ENCODE assay signal across 8 mouse cellular contexts in genomic region chr19:6300402-6300841, GRCm38 (mm10). TPM values are rescaled to one million over a fixed set of nuclear protein-coding genes. Genes with fewer than 3 reads are reported as not detected.
DNase-seq lines count a peak whose midpoint lies in the region; ATAC-seq lines count a peak whose summit lies in the region.

No protein-coding gene starts in this region.

- no peak overlapping the region for H3K4me3 ChIP-seq in kidney, embryonic 14.5 days (ENCODE audit: low read length)
- no peak overlapping the region for H3K4me3 ChIP-seq in embryonic facial prominence, embryonic 13.5 days
- H3K4me3 ChIP-seq in macrophage (ENCODE audit: inconsistent target): no peak overlapping the region

- H3K4me2 ChIP-seq in kidney, embryonic 14.5 days (replicated peaks; ENCODE audit: low read depth, low read length): no peak overlapping the region
- H3K4me2 ChIP-seq in embryonic facial prominence, embryonic 13.5 days: no peak overlapping the region

- no peak overlapping the region for H3K27ac ChIP-seq in kidney, embryonic 14.5 days (ENCODE audit: low read depth, low read length)
- peak overlapping the region; percentile 24; the same call in 1 of the 2 replicates for H3K27ac ChIP-seq in embryonic facial prominence, embryonic 13.5 days
- H3K27ac ChIP-seq in macrophage: peak overlapping the region; percentile 99

- H3K79me2 ChIP-seq in macrophage (ENCODE audit: inconsistent target): peaks cover 23% of the 10 kb centered on the region

- no peaks in the 10 kb centered on the region for H3K27me3 ChIP-seq in kidney, embryonic 14.5 days (ENCODE audit: control insufficient read depth, insufficient read depth, low read length)
- H3K27me3 ChIP-seq in embryonic facial prominence, embryonic 13.5 days: no peaks in the 10 kb centered on the region

- WGBS in kidney, embryonic 14.5 days: 76% methylated on average over 7 of the region's 7 CpGs
- WGBS in embryonic facial prominence, embryonic 13.5 days: 57% methylated on average over 7 of the region's 7 CpGs
- 80% methylated on average over 7 of the region's 7 CpGs for WGBS in macrophage (ENCODE audit: missing documents)

- H3K9me3 ChIP-seq in kidney, embryonic 14.5 days (ENCODE audit: control insufficient read depth, low read length): no peaks in the 10 kb centered on the region
- no peaks in the 10 kb centered on the region for H3K9me3 ChIP-seq in embryonic facial prominence, embryonic 13.5 days

- intact Hi-C loops in left cerebral cortex, postnatal 10 days (cut with DNase I): no loop called here

- ATAC-seq in kidney, embryonic 14.5 days (ENCODE audit: low FRiP score, low TSS enrichment): no peak
- ATAC-seq in embryonic facial prominence, embryonic 13.5 days (ENCODE audit: insufficient number of reproducible peaks, insufficient read depth, low FRiP score, low TSS enrichment, low read depth): no peak

- no peak overlapping the region for H3K9ac ChIP-seq in kidney, embryonic 14.5 days (ENCODE audit: low read depth, low read length)
- H3K9ac ChIP-seq in embryonic facial prominence, embryonic 13.5 days: no peak overlapping the region

- no peaks in the 10 kb centered on the region for H3K4me1 ChIP-seq in kidney, embryonic 14.5 days (ENCODE audit: control insufficient read depth, insufficient read depth, low read length)
- H3K4me1 ChIP-seq in embryonic facial prominence, embryonic 13.5 days: peaks cover 10% of the 10 kb centered on the region

- DNase-seq in kidney, adult 11 months: peak; percentile 58
- DNase-seq in kidney, postnatal 14 days: peak; percentile 47
- DNase-seq in left cerebral cortex, adult 18-20 months (ENCODE audit: low spot score in 2 of 2): no peak
- no peak for DNase-seq in left cerebral cortex, postnatal 10 days (ENCODE audit: extremely low spot score in 1 of 2, low spot score in 2 of 2)
- no peak for DNase-seq in layer of hippocampus, postnatal 10 days (ENCODE audit: low spot score in 2 of 2)

- H3K36me3 ChIP-seq in kidney, embryonic 14.5 days (ENCODE audit: control insufficient read depth, insufficient read depth, low read length): peaks cover 44% of the 10 kb centered on the region
- H3K36me3 ChIP-seq in embryonic facial prominence, embryonic 13.5 days: peaks cover 57% of the 10 kb centered on the region
- no peaks in the 10 kb centered on the region for H3K36me3 ChIP-seq in macrophage (ENCODE audit: inconsistent target)

RNA-seq across cellular contexts. Expression of gene Cdc42bpg, which starts 5.8 kb away (rescaled TPM):
- polyA plus RNA-seq in kidney, embryonic 14.5 days (2014; fragmentation: Nextera tagmentation; extraction: Ambion mirVana): 0.89 and 2.0 TPM in 2 replicates
- polyA plus RNA-seq in embryonic facial prominence, embryonic 13.5 days (2015; fragmentation: Nextera tagmentation; extraction: Ambion mirVana): 0.91 and 0.92 TPM in 2 replicates
- 10 to 100 TPM in 23 of 26 experiments, 1 to 10 TPM in 3; 7.2 to 46.1 (median 15.0) TPM for total RNA-seq in macrophage (2018; cell fraction: chromatin; rRNA removed)
- total RNA-seq in macrophage (2018; cell fraction: cytosol; rRNA removed): 1 to 10 TPM; 2.1 to 4.4 (median 3.3) TPM
- 10 to 100 TPM in 8 of 26 experiments, 1 to 10 TPM in 18; 5.7 to 31.4 (median 9.1) TPM for total RNA-seq in macrophage (2018; cell fraction: nucleus; rRNA removed)
- polyA plus RNA-seq in macrophage (2018): 1.3 to 3.5 TPM (median 2.8 TPM) in 3 replicates
- total RNA-seq in left cerebral cortex, adult 18-20 months (2021): 1 to 10 TPM; 4.2 to 4.8 TPM
- total RNA-seq in left cerebral cortex, postnatal 10 days (2021): 1 to 10 TPM; 2.6 to 4.8 TPM
- 1 to 10 TPM; 5.0 TPM for total RNA-seq in layer of hippocampus, postnatal 10 days (2021)

RNA-seq across cellular contexts. Expression of gene Ehd1, which starts 23.9 kb away (rescaled TPM):
- polyA plus RNA-seq in kidney, embryonic 14.5 days (2014; fragmentation: Nextera tagmentation; extraction: Ambion mirVana): 38.3 and 46.0 TPM in 2 replicates
- 64.7 and 68.9 TPM in 2 replicates for polyA plus RNA-seq in embryonic facial prominence, embryonic 13.5 days (2015; fragmentation: Nextera tagmentation; extraction: Ambion mirVana)
- 1,000 to 10,000 TPM in 4 of 26 experiments, 100 to 1,000 TPM in 20, 10 to 100 TPM in 2; 36.6 to 1,396 (median 780) TPM for total RNA-seq in macrophage (2018; cell fraction: chromatin; rRNA removed)
- total RNA-seq in macrophage (2018; cell fraction: cytosol; rRNA removed): 100 to 1,000 TPM in 20 of 26 experiments, 10 to 100 TPM in 6; 47.9 to 723 (median 253) TPM
- 1,000 to 10,000 TPM in 5 of 26 experiments, 100 to 1,000 TPM in 20, 10 to 100 TPM in 1; 56.7 to 1,172 (median 683) TPM for total RNA-seq in macrophage (2018; cell fraction: nucleus; rRNA removed)
- polyA plus RNA-seq in macrophage (2018): 42.9 to 146 TPM (median 81.6 TPM) in 3 replicates
- 10 to 100 TPM; 36.8 to 39.0 TPM for total RNA-seq in left cerebral cortex, adult 18-20 months (2021)
- total RNA-seq in left cerebral cortex, postnatal 10 days (2021): 10 to 100 TPM; 45.0 to 49.0 TPM
- total RNA-seq in layer of hippocampus, postnatal 10 days (2021): 10 to 100 TPM; 75.1 to 82.7 TPM

RNA-seq across cellular contexts. Expression of gene Men1, which starts 34.4 kb away (rescaled TPM):
- 46.1 and 49.1 TPM in 2 replicates for polyA plus RNA-seq in kidney, embryonic 14.5 days (2014; fragmentation: Nextera tagmentation; extraction: Ambion mirVana)
- polyA plus RNA-seq in embryonic facial prominence, embryonic 13.5 days (2015; fragmentation: Nextera tagmentation; extraction: Ambion mirVana): 91.6 and 92.4 TPM in 2 replicates
- total RNA-seq in macrophage (2018; cell fraction: chromatin; rRNA removed): 10 to 100 TPM in 19 of 26 experiments, 1 to 10 TPM in 7; 5.0 to 40.8 (median 13.3) TPM
- total RNA-seq in macrophage (2018; cell fraction: cytosol; rRNA removed): 10 to 100 TPM in 24 of 26 experiments, 1 to 10 TPM in 2; 9.1 to 21.5 (median 17.3) TPM
- total RNA-seq in macrophage (2018; cell fraction: nucleus; rRNA removed): 10 to 100 TPM in 23 of 26 experiments, 1 to 10 TPM in 3; 6.5 to 62.9 (median 14.9) TPM
- 16.4 to 22.0 TPM (median 21.4 TPM) in 3 replicates for polyA plus RNA-seq in macrophage (2018)
- 10 to 100 TPM; 62.4 to 74.5 TPM for total RNA-seq in left cerebral cortex, adult 18-20 months (2021)
- total RNA-seq in left cerebral cortex, postnatal 10 days (2021): 10 to 100 TPM; 65.8 to 66.4 TPM
- total RNA-seq in layer of hippocampus, postnatal 10 days (2021): 10 to 100 TPM; 72.0 to 73.6 TPM

RNA-seq across cellular contexts. Expression of gene Map4k2, which starts 40.5 kb away (rescaled TPM):
- polyA plus RNA-seq in kidney, embryonic 14.5 days (2014; fragmentation: Nextera tagmentation; extraction: Ambion mirVana): 12.5 and 12.8 TPM in 2 replicates
- 13.8 and 15.3 TPM in 2 replicates for polyA plus RNA-seq in embryonic facial prominence, embryonic 13.5 days (2015; fragmentation: Nextera tagmentation; extraction: Ambion mirVana)
- total RNA-seq in macrophage (2018; cell fraction: chromatin; rRNA removed): 100 to 1,000 TPM in 7 of 26 experiments, 10 to 100 TPM in 19; 36.0 to 138 (median 82.2) TPM
- 10 to 100 TPM in 3 of 26 experiments, 1 to 10 TPM in 23; 5.7 to 12.4 (median 8.4) TPM for total RNA-seq in macrophage (2018; cell fraction: cytosol; rRNA removed)
- total RNA-seq in macrophage (2018; cell fraction: nucleus; rRNA removed): 10 to 100 TPM; 16.9 to 81.8 (median 38.2) TPM
- polyA plus RNA-seq in macrophage (2018): 6.8 to 15.8 TPM (median 8.5 TPM) in 3 replicates
- 100 to 1,000 TPM in 1 of 2 experiments, 10 to 100 TPM in 1; 92.9 to 100 TPM for total RNA-seq in left cerebral cortex, adult 18-20 months (2021)
- 10 to 100 TPM; 72.1 to 80.9 TPM for total RNA-seq in left cerebral cortex, postnatal 10 days (2021)
- total RNA-seq in layer of hippocampus, postnatal 10 days (2021): 10 to 100 TPM; 79.3 to 86.2 TPM

RNA-seq across cellular contexts. Expression of gene Atg2a, which starts 59.0 kb away (rescaled TPM):
- 7.2 and 12.4 TPM in 2 replicates for polyA plus RNA-seq in kidney, embryonic 14.5 days (2014; fragmentation: Nextera tagmentation; extraction: Ambion mirVana)
- polyA plus RNA-seq in embryonic facial prominence, embryonic 13.5 days (2015; fragmentation: Nextera tagmentation; extraction: Ambion mirVana): 10.3 and 10.5 TPM in 2 replicates
- 100 to 1,000 TPM in 4 of 26 experiments, 10 to 100 TPM in 22; 17.5 to 129 (median 52.1) TPM for total RNA-seq in macrophage (2018; cell fraction: chromatin; rRNA removed)
- total RNA-seq in macrophage (2018; cell fraction: cytosol; rRNA removed): 10 to 100 TPM in 23 of 26 experiments, 1 to 10 TPM in 3; 8.3 to 21.6 (median 12.5) TPM
- total RNA-seq in macrophage (2018; cell fraction: nucleus; rRNA removed): 10 to 100 TPM; 14.1 to 89.1 (median 25.2) TPM
- 8.9 to 17.0 TPM (median 9.9 TPM) in 3 replicates for polyA plus RNA-seq in macrophage (2018)
- 10 to 100 TPM; 31.5 to 33.9 TPM for total RNA-seq in left cerebral cortex, adult 18-20 months (2021)
- 10 to 100 TPM; 32.9 to 34.9 TPM for total RNA-seq in left cerebral cortex, postnatal 10 days (2021)
- 10 to 100 TPM; 31.3 to 31.6 TPM for total RNA-seq in layer of hippocampus, postnatal 10 days (2021)

Comparison
In these comparisons a context has a peak if more than half of its experiments do, and no peak if none do; other contexts are left out.
1. DNase-seq: peak in kidney, adult 11 months (single experiment) and kidney, postnatal 14 days (single experiment); none in left cerebral cortex, adult 18-20 months (0 of 2), left cerebral cortex, postnatal 10 days (0 of 2) and layer of hippocampus, postnatal 10 days (0 of 2).